Mouse (Mus musculus) lung, postnatal 0 days (tissue): ENCODE results near the gene Rsph6a. TPM values are rescaled to one million over a fixed set of nuclear protein-coding genes. Genes with fewer than 3 reads are reported as not detected.

Experiments used
- ATAC-seq: fragments of 200-750 bp; cut with Nextera tagmentation; 2 replicates; pipeline ENCODE4 v1.8.0; 2017; ENCODE audit warnings: moderate library complexity
- DNase-seq: peaks from one replicate; pipeline ENCODE4 v3.0.0-alpha.2; 2016; ENCODE audit warnings: low spot score
- H3K27ac ChIP-seq: fragments of 300-500 bp; sonication (generic); 2 replicates; pipeline ENCODE4 v1.5.1; 2014; ENCODE audit warnings: antibody characterized with exemption, mild to moderate bottlenecking, low read length, mixed read lengths
- H3K27me3 ChIP-seq: fragments of 300-500 bp; sonication (generic); replicated peaks from 2 replicates; pipeline ENCODE4 v1.6.1; 2014; ENCODE audit warnings: low read length, mixed read lengths; ENCODE audit not compliant: insufficient read depth
- H3K36me3 ChIP-seq: fragments of 300-500 bp; sonication (generic); 2 replicates; pipeline ENCODE4 v1.6.1; 2014; ENCODE audit warnings: low read length, mixed read lengths; ENCODE audit not compliant: insufficient read depth
- H3K4me1 ChIP-seq: fragments of 300-500 bp; sonication (generic); 2 replicates; pipeline ENCODE4 v1.6.1; 2014; ENCODE audit warnings: antibody characterized with exemption, low read depth, low read length, mixed read lengths; ENCODE audit not compliant: insufficient read depth
- H3K4me2 ChIP-seq: fragments of 300-500 bp; sonication (generic); replicated peaks from 2 replicates; pipeline ENCODE4 v1.6.1; 2014; ENCODE audit warnings: low read depth, mild to moderate bottlenecking, low read length, moderate library complexity, mixed read lengths
- H3K4me3 ChIP-seq: fragments of 300-500 bp; sonication (generic); 2 replicates; pipeline ENCODE4 v1.5.1; 2014; ENCODE audit warnings: low read depth, low read length
- H3K9ac ChIP-seq: fragments of 300-500 bp; sonication (generic); replicated peaks from 2 replicates; pipeline ENCODE4 v1.6.1; 2014; ENCODE audit warnings: low read depth, mild to moderate bottlenecking
- H3K9me3 ChIP-seq: fragments of 300-500 bp; sonication (generic); 2 replicates; pipeline ENCODE4 v1.6.1; 2016; ENCODE audit warnings: low read length, mixed read lengths
- CTCF ChIP-seq: IDR thresholded peaks from 2 replicates; pipeline ENCODE4 v1.5.1; 2016; ENCODE audit warnings: antibody characterized with exemption, mild to moderate bottlenecking
- EP300 ChIP-seq: IDR thresholded peaks from 2 replicates; pipeline ENCODE4 v1.6.1; 2016; ENCODE audit warnings: antibody characterized with exemption, mild to moderate bottlenecking, control low read depth
- WGBS: fragments of 180-500 bp; shearing (Covaris S2); extraction: QIAGEN DNeasy Blood & Tissue Kit; methylation state at CpG from one replicate; pipeline ENCODE4 v1.1.7; 2014; 5-methylcytosine and 5-hydroxymethylcytosine counted together
- polyA plus RNA-seq: library from polyadenylated mRNA; unstranded; fragments of >200 nt; fragmentation: Nextera tagmentation; extraction: Ambion mirVana; gene quantifications from 2 replicates; pipeline ENCODE4 v1.2.1, GENCODE M21; 2015

Rsph6a gene
- polyA plus RNA-seq, 1 experiment from 2014 or later, result not detected

DNA sequence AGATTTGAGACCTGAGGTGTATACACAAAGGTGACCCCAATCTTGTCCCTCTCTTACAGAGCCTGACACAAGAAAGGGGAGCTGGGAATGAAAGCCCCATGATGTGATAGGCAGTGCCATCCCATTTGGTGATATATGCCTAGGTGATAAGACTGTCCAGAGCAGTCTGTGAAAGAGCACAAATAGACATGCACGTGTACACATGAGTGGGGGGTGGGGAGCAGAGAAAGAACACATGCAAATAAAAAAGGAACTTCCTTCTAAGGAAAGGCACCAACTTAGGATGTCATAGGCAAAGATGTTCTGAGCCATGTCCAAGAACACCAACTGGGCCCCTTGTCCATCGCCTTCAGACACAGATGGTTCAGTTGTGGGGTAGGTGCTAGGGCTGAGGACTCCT lies 50.0 kb downstream of the Rsph6a start:
- Histone ChIP-seq H3K36me3 (no peaks in the 10 kb centered on the region), H3K9me3 (no peaks in the 10 kb centered on the region), H3K27me3 (no peaks in the 10 kb centered on the region), H3K4me1 (no peaks in the 10 kb centered on the region), H3K9ac (no peak overlapping the region), H3K4me2 (no peak overlapping the region), H3K27ac (no peak overlapping the region), H3K4me3 (no peak overlapping the region)
- ATAC-seq (no peak), DNase-seq (no peak)
- no peak for TF ChIP-seq EP300
- TF ChIP-seq CTCF, result no peak
- 74% methylated on average over 2 of the region's 2 CpGs for WGBS

DNA sequence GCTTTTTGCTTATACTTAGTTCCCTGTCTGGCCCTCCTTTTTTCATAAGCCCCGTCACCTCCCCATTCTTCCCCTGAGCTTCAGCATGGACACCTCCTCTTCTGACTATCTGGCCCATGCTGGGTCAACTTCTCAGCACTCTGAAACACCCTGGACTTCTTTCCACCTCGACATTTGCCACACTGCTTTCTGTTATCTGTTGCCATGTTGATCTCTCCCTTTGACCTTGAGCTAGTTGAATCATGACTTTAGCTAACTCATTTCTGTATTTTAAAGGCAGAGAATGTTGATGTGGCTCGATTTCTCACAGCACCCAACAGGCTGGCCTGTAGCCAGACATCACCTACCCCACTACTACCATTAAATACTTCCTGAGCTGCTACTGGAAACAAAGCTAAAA lies 52.9 kb downstream of the Rsph6a start:
- Histone ChIP-seq H3K4me2 (no peak overlapping the region), H3K4me1 (no peaks in the 10 kb centered on the region), H3K27me3 (no peaks in the 10 kb centered on the region), H3K27ac (no peak overlapping the region), H3K9me3 (no peaks in the 10 kb centered on the region), H3K36me3 (no peaks in the 10 kb centered on the region), H3K4me3 (no peak overlapping the region), H3K9ac (no peak overlapping the region)
- TF ChIP-seq CTCF (no peak), EP300 (no peak)
- ATAC-seq (no peak), DNase-seq (no peak)
- 50% methylated on average over 3 of the region's 3 CpGs for WGBS

DNA sequence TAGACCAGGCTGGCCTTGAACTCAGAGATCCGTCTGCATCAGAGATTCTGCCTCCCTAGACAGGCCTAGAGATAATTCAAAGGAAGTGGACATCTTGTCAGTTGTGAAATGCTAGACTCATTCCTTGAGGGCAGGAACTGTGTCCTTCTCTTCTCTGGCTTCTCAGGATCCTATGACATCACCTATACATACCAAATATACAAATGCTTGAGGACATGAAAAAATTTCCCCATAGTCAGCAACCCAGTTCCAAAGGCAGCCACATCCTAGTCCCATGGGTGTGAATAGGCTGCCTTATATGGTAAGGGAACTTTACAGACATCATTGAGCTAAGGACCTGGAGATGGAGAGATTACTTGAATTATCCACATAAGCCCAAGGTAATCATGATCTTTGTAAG lies 55.1 kb downstream of the Rsph6a start:
- TF ChIP-seq EP300 (no peak), CTCF (no peak)
- no peak overlapping the region for H3K4me3 ChIP-seq
- ATAC-seq (no peak), DNase-seq (no peak)
- H3K36me3 ChIP-seq, result no peaks in the 10 kb centered on the region
- H3K27ac ChIP-seq, result no peak overlapping the region
- H3K4me1 ChIP-seq, result no peaks in the 10 kb centered on the region
- no peaks in the 10 kb centered on the region for H3K27me3 ChIP-seq
- H3K4me2 ChIP-seq, result no peak overlapping the region
- no peak overlapping the region for H3K9ac ChIP-seq
- H3K9me3 ChIP-seq, result no peaks in the 10 kb centered on the region
- 70% methylated on average over 1 of the region's 1 CpGs for WGBS

DNA sequence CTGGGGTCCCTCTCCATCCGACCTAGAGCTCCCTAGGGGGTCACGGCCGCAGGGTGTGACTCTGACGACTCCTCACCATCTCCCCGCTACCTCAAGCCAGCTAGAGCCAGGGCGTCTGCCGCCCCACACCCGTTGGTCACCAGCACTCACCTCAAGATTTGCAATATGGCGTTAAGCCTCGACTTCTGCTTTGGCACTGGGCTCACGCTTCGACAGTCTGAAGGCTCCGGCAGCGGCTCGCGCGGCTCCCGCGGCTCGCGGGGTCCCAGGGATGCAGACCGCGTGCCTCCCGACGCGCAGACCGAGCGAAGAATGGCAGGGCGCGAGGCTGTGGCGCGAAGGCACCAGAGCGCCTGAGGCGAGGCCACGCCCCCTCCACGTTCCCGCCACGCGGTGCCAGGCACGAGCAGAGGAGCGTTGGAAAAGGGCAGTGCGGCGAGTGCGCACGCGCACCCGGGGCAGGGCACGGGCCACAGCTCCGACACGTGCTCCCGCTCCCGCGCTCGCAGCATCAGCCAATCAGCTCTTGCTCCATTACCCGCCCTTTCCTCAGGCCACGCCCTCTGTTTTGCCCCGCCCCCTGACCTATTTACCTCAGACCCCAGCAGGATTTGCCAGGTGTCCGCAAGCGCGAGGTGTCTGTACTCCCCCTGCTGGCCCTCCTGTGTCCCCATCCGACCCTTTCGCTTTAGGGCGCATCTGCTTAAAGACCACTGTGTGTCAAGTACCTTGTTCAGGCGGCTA lies 63.7 kb downstream of the Rsph6a start, which contains the start of gene Gm4969:
Gm4969 (minus strand) TSS at position 341 of the 744 bp plus-strand sequence.
- Histone ChIP-seq H3K27me3 (no peaks in the 10 kb centered on the region), H3K27ac (no peak within 1 kb of the TSS), H3K4me3 (no peak within 1 kb of the TSS), H3K36me3 (no peaks in the 10 kb centered on the region), H3K9me3 (no peaks in the 10 kb centered on the region), H3K4me2 (peak within 1 kb of the TSS; percentile 38), H3K4me1 (peaks cover 6% of the 10 kb centered on the region; the same call in 1 of the 2 replicates), H3K9ac (no peak within 1 kb of the TSS)
- DNase-seq (peak; percentile 71), ATAC-seq (peak; percentile 43)
- peak; percentile 34; the same call in 1 of the 2 replicates for TF ChIP-seq CTCF
- no peak for TF ChIP-seq EP300
- 24% methylated on average over 62 of the region's 64 CpGs for WGBS

DNA sequence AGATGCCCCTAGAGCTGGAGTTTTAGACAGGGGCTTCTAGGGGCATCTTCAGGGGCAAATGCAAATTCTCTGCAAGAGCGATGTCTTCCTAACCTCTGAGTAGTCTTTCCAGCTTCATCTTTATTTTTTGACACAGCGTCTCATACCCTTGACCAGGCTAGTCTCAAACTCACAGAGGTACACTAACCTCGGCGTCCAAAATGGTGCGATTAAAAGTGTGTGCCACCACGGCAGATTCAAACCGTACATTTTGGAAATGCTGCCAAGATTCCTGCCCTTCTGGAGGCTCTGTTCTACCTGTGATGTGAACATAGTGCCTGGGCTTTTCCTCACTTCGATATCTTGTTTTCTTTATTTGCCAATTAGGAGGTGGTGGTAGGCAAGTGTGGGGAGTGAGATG lies 64.6 kb downstream of the Rsph6a start:
- TF ChIP-seq CTCF, result no peak
- no peak for TF ChIP-seq EP300
- no peak overlapping the region for H3K9ac ChIP-seq
- peaks cover 6% of the 10 kb centered on the region; the same call in 1 of the 2 replicates for H3K4me1 ChIP-seq
- H3K27me3 ChIP-seq, result no peaks in the 10 kb centered on the region
- DNase-seq (no peak), ATAC-seq (no peak)
- H3K27ac ChIP-seq, result no peak overlapping the region
- WGBS, result 87% methylated on average over 8 of the region's 8 CpGs
- H3K36me3 ChIP-seq, result no peaks in the 10 kb centered on the region
- no peak overlapping the region for H3K4me3 ChIP-seq
- H3K4me2 ChIP-seq, result no peak overlapping the region
- no peaks in the 10 kb centered on the region for H3K9me3 ChIP-seq

DNA sequence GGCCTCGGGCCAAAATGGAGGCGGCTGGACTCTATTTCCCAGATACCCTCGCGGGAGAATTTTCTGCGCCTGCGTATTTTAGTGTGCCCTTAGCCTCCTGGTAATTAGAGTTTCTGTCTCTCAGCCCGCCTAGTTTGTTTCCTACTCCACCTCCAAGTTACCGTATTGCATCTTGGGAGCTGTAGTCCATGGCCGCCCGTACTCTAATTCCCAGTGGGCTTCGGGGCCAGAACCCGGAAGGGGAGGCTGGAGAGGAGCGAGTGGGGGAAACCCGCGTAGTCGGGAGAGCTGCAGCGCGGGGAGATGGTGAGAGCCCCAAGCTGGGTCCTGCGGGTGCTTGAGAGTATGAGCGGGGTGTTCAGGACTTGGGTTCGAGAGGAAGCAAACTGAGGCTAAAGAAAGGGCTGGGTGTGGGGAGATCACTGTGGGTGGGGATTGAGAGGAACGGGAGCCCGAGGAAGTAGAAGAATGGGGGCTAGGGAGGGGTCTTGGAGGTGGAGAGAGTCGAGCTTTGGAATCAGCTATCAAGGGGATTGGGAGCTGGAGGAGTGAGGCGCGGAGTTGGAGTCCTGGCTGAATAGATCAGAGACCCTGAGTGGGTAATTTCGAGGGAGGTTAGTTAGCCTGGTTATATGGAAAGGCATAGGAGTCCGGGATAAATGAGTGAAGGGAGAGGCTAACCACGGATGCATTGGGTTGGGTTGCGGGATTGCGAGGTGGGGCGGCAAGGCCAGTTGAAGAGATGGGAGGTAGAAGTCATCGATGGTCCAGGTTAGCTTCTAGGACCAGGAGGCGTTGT lies 65.3 kb downstream of the Rsph6a start, which contains the start of gene Fbxo46:
Fbxo46 (plus strand) TSS at position 229 of the 799 bp plus-strand sequence.
- DNase-seq (peak; percentile 100), ATAC-seq (peak; percentile 98)
- Histone ChIP-seq H3K9me3 (no peaks in the 10 kb centered on the region), H3K36me3 (no peaks in the 10 kb centered on the region), H3K4me1 (peaks cover 6% of the 10 kb centered on the region; the same call in 1 of the 2 replicates), H3K27ac (0 out of 2 replicates have a peak within 1 kb of the TSS, but pooled peaks have one; percentile 2), H3K4me3 (peak within 1 kb of the TSS; percentile 56), H3K9ac (peak within 1 kb of the TSS; percentile 60), H3K27me3 (no peaks in the 10 kb centered on the region), H3K4me2 (peak within 1 kb of the TSS; percentile 85)
- TF ChIP-seq EP300, result no peak
- TF ChIP-seq CTCF, result no peak
- WGBS, result 2% methylated on average over 34 of the region's 34 CpGs
